Mouse (Mus musculus) cerebellum, adult 9-11 months (tissue): ENCODE data around the gene Ppfibp2.

Experiments used
- DNase-seq: peaks from one replicate; pipeline ENCODE4 v3.0.0; 2022

The Ppfibp2 gene

DNA sequence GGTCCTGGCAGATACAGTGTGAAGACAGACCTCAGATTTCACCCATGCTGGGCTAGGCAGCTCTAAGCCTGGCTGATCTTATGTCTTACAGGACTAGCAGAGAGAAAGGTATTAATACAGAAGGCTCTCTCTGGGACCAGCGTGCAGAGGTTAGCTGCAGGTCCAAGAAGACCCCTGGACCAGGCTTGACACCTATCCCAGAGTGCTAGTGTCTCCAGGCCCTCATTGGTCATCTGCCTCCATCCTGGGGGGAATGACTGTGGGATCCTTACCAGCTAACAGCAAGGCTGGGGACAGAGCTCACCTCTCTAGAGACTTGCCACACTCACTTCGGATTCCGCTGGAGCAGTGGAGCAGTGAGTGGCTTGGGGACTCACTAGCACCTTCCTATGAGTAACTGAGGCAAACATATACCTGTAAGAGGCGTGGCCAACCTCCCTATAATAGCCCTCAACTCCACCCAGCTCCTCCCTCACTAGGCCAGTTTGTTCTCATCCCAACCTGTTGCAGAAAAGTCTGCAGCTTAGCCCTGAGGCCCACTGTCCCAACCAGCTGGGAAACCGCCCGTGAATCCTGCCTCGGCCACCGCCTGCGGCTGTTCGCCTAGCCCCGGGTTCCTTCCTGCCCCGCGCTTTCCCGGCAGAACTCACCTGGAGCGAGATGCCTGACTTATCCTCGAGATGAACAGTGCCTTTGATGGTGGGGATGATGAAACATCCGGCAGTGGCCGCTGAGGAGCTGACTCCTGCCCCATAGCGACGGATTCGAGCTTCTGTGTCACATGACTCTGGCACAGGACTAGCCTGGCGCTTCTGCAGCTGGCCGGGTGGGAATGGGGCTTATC, 162.5 kb downstream of the Ppfibp2 start, which contains the start of gene Cyb5r2:
Cyb5r2 (minus strand) TSS at position 725 of the 844 bp plus-strand sequence.
- no peak for DNase-seq

DNA sequence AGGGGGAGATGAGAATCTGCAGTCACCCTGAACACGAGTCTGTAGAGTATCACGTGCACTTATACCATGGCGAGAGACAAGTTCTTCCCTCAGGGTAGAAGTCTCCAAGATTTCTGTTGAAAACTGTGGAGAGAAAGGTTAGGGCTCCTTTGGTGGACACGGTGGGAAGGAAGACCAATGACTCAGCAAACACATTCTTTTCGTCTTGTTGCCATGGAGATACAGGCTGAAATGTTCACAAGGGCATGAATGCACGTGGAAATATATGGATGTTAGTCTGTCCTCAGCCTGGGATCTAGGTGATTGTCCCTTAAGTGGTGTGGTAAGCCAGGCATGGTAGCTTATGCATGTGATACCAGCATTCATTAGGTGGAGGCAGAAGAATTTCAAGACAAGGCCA, 175.8 kb downstream of the Ppfibp2 start:
- no peak for DNase-seq

DNA sequence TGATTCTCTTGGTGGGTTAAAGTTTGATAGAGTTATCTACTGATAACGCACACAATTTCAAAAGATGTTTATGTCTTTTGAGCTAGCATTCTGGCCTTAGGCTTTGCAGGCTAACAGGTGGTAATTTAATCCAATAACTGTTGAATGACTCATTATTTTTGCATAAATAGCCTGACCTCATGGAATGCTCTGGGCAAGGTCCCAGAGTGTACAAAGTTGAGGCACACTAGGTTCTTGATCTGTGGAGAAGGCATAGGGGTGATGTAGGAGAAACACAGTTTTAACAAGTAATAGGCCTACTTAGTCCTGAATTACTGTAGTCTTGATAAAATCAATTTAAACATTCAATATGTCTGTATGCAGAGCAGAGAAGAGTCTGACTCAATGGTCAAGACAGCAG, 183.2 kb downstream of the Ppfibp2 start:
- DNase-seq = no peak

DNA sequence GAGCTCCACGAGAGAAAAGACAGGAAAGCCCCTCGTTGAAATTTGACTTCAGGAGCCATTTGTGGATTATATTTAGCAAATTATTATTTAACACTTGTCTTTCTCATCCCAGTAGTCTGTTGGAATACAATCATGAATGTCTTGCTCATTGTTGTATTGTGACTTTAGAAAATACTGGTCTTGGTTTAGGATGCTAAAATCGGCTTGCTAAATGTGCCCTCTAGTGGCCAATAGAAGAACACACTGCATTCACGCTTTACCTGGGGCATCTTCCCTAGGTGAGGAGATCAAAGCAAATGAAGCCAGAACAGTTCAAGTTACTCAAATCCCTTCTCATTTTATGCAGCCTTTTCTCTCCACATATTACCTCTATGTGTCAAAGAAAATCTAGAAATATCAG, 184.6 kb downstream of the Ppfibp2 start:
- no peak for DNase-seq

DNA sequence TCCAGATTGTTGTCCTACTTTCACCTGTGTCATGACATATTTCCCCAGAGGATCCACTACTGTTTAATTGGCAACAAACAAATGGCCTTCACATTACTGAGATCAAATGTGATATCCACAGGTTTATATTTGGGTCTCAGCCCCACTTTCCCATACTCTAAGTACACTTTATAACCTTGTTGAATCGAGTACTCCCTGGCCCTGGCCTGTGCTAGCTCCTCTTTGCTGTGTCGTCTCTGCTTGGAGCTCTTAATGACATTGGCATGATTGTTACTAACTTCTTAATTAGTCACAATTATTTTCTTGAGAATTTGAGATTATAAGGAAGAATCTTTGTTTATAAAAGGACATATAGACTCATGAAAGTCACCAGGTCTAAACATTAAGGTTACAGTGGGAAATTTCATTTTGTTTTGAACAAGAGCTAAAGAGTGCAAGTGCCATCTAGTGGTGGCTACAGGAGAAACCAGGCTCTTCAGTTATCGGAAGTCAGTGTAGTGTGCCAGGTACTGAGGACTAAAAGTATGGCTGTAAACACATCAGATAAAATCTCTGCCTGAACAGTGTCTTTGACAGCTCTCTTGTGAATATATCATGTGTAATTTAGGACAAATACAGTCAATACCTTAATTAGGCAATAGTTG, 193.1 kb downstream of the Ppfibp2 start:
- no peak for DNase-seq

DNA sequence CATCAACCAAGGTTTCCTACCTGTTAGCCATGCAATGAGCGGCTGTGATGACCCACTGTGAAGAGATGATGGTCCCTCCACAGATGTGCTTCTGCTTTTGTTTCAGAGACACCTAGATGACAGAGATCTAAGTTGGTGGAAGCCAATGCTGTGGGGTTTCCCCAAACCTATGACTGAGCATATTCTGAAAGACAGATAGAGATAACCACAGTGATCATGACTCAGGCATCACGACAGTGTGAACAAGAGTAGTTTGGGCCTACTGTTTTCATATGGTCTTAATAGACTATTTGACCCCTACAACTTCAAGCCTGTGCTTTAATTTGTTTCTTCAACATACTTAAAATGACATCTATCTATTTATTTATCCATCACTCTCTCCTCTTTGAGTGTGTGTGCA, 201.5 kb downstream of the Ppfibp2 start:
- no peak for DNase-seq
